Mouse (Mus musculus) heart, embryonic 13.5 days (tissue): ENCODE results near the gene Ccdc155. TPM values are rescaled to one million over a fixed set of nuclear protein-coding genes. Genes with fewer than 3 reads are reported as not detected.

Source experiments
- ATAC-seq: fragments of 200-750 bp; cut with Nextera tagmentation; 2 replicates; pipeline ENCODE4 v1.8.0; 2017; ENCODE audit warnings: moderate TSS enrichment; ENCODE audit not compliant: insufficient number of reproducible peaks, low FRiP score, low TSS enrichment; ENCODE audit errors: extremely low read depth
- H3K27ac ChIP-seq: fragments of 300-500 bp; sonication (generic); replicated peaks from 2 replicates; pipeline ENCODE4 v1.5.1; 2015; ENCODE audit warnings: moderate library complexity, mild to moderate bottlenecking, inconsistent platforms
- H3K27me3 ChIP-seq: fragments of 300-500 bp; sonication (generic); replicated peaks from 2 replicates; pipeline ENCODE4 v1.6.1; 2015; ENCODE audit warnings: mild to moderate bottlenecking, inconsistent platforms
- H3K36me3 ChIP-seq: fragments of 300-500 bp; sonication (generic); 2 replicates; pipeline ENCODE4 v1.6.1; 2015; ENCODE audit warnings: mild to moderate bottlenecking, inconsistent platforms
- H3K4me1 ChIP-seq: fragments of 300-500 bp; sonication (generic); 2 replicates; pipeline ENCODE4 v1.6.1; 2015; ENCODE audit warnings: inconsistent platforms
- H3K4me2 ChIP-seq: fragments of 300-500 bp; sonication (generic); 2 replicates; pipeline ENCODE4 v1.6.1; 2015; ENCODE audit warnings: inconsistent platforms, mild to moderate bottlenecking, moderate library complexity
- H3K4me3 ChIP-seq: fragments of 300-500 bp; sonication (generic); 2 replicates; pipeline ENCODE4 v1.5.1; 2015; ENCODE audit warnings: moderate library complexity, mild to moderate bottlenecking, inconsistent platforms
- H3K9ac ChIP-seq: fragments of 300-500 bp; sonication (generic); 2 replicates; pipeline ENCODE4 v1.6.1; 2015; ENCODE audit warnings: inconsistent platforms, mild to moderate bottlenecking, moderate library complexity
- H3K9me3 ChIP-seq: fragments of 300-500 bp; sonication (generic); 2 replicates; pipeline ENCODE4 v1.6.1; 2016; ENCODE audit warnings: inconsistent platforms
- WGBS: fragments of 180-500 bp; shearing (Covaris S2); methylation state at CpG from one replicate; pipeline ENCODE4 v1.1.7; 2015; ENCODE audit warnings: mixed read lengths; 5-methylcytosine and 5-hydroxymethylcytosine counted together
- polyA plus RNA-seq: library from polyadenylated mRNA; unstranded; fragments of >200 nt; fragmentation: Nextera tagmentation; extraction: Ambion mirVana; gene quantifications from 2 replicates; pipeline ENCODE4 v1.2.1, GENCODE M21; 2015

Gene Ccdc155
- polyA plus RNA-seq, 1 experiment from 2014 or later = 0.51 TPM

- no peak overlapping the region for H3K4me2 ChIP-seq
- no peak overlapping the region for H3K4me3 ChIP-seq
- no peak overlapping the region for H3K9ac ChIP-seq
- H3K4me1 ChIP-seq = 0 out of 2 replicates have a peak, but pooled peaks cover 3% of the 10 kb centered on the region
- no peak overlapping the region for H3K27ac ChIP-seq
- H3K36me3 ChIP-seq = peaks cover 99% of the 10 kb centered on the region
- no peak for ATAC-seq
- no peaks in the 10 kb centered on the region for H3K9me3 ChIP-seq
- H3K27me3 ChIP-seq = no peaks in the 10 kb centered on the region
- 84% methylated on average over 7 of the region's 7 CpGs for WGBS
Observed at GRCm38 (mm10) chr7:45224826-45225225, 20.1 kb upstream of the Ccdc155 start.

GRCm38 (mm10) chr7:45221680-45222079 lies 17.0 kb upstream of the Ccdc155 start:
- Histone ChIP-seq H3K9ac (no peak overlapping the region), H3K4me3 (no peak overlapping the region), H3K27me3 (no peaks in the 10 kb centered on the region), H3K4me2 (no peak overlapping the region), H3K9me3 (no peaks in the 10 kb centered on the region), H3K4me1 (peaks cover 31% of the 10 kb centered on the region), H3K27ac (no peak overlapping the region), H3K36me3 (peaks cover 97% of the 10 kb centered on the region)
- WGBS = 79% methylated on average over 2 of the region's 2 CpGs
- no peak for ATAC-seq

- 1% methylated on average over 13 of the region's 13 CpGs for WGBS
- Histone ChIP-seq H3K4me3 (peak overlapping the region; percentile 90), H3K4me1 (peaks cover 38% of the 10 kb centered on the region), H3K9ac (peak overlapping the region; percentile 99), H3K36me3 (peaks cover 46% of the 10 kb centered on the region), H3K27ac (peak overlapping the region; percentile 96), H3K4me2 (peak overlapping the region; percentile 83), H3K9me3 (no peaks in the 10 kb centered on the region), H3K27me3 (peaks cover 14% of the 10 kb centered on the region)
- peak; percentile 67; the same call in 1 of the 2 replicates for ATAC-seq
Observed at GRCm38 (mm10) chr7:45216442-45217183, 11.9 kb upstream of the Ccdc155 start.

- H3K9me3 ChIP-seq = no peaks in the 10 kb centered on the region
- WGBS = 1% methylated on average over 55 of the region's 55 CpGs
- peaks cover 21% of the 10 kb centered on the region for H3K27me3 ChIP-seq
- H3K9ac ChIP-seq = peak within 1 kb of the TSS; percentile 99
- H3K4me1 ChIP-seq = peaks cover 45% of the 10 kb centered on the region
- peak within 1 kb of the TSS; percentile 83 for H3K4me2 ChIP-seq
- ATAC-seq = peak; percentile 35; the same call in 1 of the 2 replicates
- H3K4me3 ChIP-seq = peak within 1 kb of the TSS; percentile 90
- peak within 1 kb of the TSS; percentile 96 for H3K27ac ChIP-seq
- H3K36me3 ChIP-seq = peaks cover 39% of the 10 kb centered on the region
Observed at GRCm38 (mm10) chr7:45215673-45216441, 11.2 kb upstream of the Ccdc155 start, which contains the start of gene Tead2. Gene Tead2, plus strand, starts transcription at chr7:45215753.

GRCm38 (mm10) chr7:45213708-45214107 lies 9.0 kb upstream of the Ccdc155 start:
- Histone ChIP-seq H3K36me3 (peaks cover 17% of the 10 kb centered on the region), H3K4me3 (no peak overlapping the region), H3K27ac (0 out of 2 replicates have a peak overlapping the region, but pooled peaks have one; percentile 1), H3K4me1 (peaks cover 32% of the 10 kb centered on the region), H3K9me3 (no peaks in the 10 kb centered on the region), H3K9ac (no peak overlapping the region; the same call in 1 of the 2 replicates), H3K4me2 (no peak overlapping the region), H3K27me3 (peaks cover 33% of the 10 kb centered on the region)
- ATAC-seq = no peak
- 68% methylated on average over 5 of the region's 5 CpGs for WGBS

GRCm38 (mm10) chr7:45212356-45212755 lies 7.7 kb upstream of the Ccdc155 start:
- Histone ChIP-seq H3K9me3 (0 out of 2 replicates have a peak, but pooled peaks cover 3% of the 10 kb centered on the region), H3K9ac (no peak overlapping the region), H3K4me2 (no peak overlapping the region), H3K4me3 (no peak overlapping the region), H3K27me3 (peaks cover 36% of the 10 kb centered on the region), H3K36me3 (peaks cover 4% of the 10 kb centered on the region; the same call in 1 of the 2 replicates), H3K4me1 (peaks cover 20% of the 10 kb centered on the region), H3K27ac (no peak overlapping the region)
- WGBS = 64% methylated on average over 7 of the region's 7 CpGs
- no peak for ATAC-seq

GRCm38 (mm10) chr7:45211851-45212251 lies 7.2 kb upstream of the Ccdc155 start, which contains the start of gene Dkkl1:
Gene Dkkl1, minus strand, starts transcription at chr7:45212147.
- peak within 1 kb of the TSS; percentile 29 for H3K4me3 ChIP-seq
- WGBS = 6% methylated on average over 17 of the region's 17 CpGs
- peaks cover 36% of the 10 kb centered on the region for H3K27me3 ChIP-seq
- H3K4me1 ChIP-seq = peaks cover 15% of the 10 kb centered on the region
- no peaks in the 10 kb centered on the region for H3K36me3 ChIP-seq
- no peak within 1 kb of the TSS for H3K27ac ChIP-seq
- 0 out of 2 replicates have a peak, but pooled peaks cover 3% of the 10 kb centered on the region for H3K9me3 ChIP-seq
- ATAC-seq = no peak
- H3K4me2 ChIP-seq = peak within 1 kb of the TSS; percentile 59
- H3K9ac ChIP-seq = peak within 1 kb of the TSS; percentile 40; the same call in 1 of the 2 replicates

- no peak for ATAC-seq
- 40% methylated on average over 10 of the region's 10 CpGs for WGBS
- Histone ChIP-seq H3K9me3 (0 out of 2 replicates have a peak, but pooled peaks cover 3% of the 10 kb centered on the region), H3K4me3 (0 out of 2 replicates have a peak overlapping the region, but pooled peaks have one; percentile 29), H3K4me2 (0 out of 2 replicates have a peak overlapping the region, but pooled peaks have one; percentile 59), H3K27me3 (peaks cover 36% of the 10 kb centered on the region), H3K27ac (no peak overlapping the region), H3K9ac (no peak overlapping the region), H3K4me1 (peaks cover 13% of the 10 kb centered on the region), H3K36me3 (no peaks in the 10 kb centered on the region)
Observed at GRCm38 (mm10) chr7:45211070-45211469, 6.4 kb upstream of the Ccdc155 start.

GRCm38 (mm10) chr7:45208260-45208659 lies 3.6 kb upstream of the Ccdc155 start:
- Histone ChIP-seq H3K9me3 (0 out of 2 replicates have a peak, but pooled peaks cover 3% of the 10 kb centered on the region), H3K27ac (no peak overlapping the region), H3K4me1 (peaks cover 17% of the 10 kb centered on the region), H3K9ac (no peak overlapping the region), H3K27me3 (peaks cover 36% of the 10 kb centered on the region), H3K4me2 (no peak overlapping the region), H3K4me3 (no peak overlapping the region), H3K36me3 (no peaks in the 10 kb centered on the region)
- WGBS = 70% methylated on average over 6 of the region's 6 CpGs
- ATAC-seq = no peak

GRCm38 (mm10) chr7:45202654-45203053 lies 2.0 kb downstream of the Ccdc155 start:
- H3K27ac ChIP-seq = peak overlapping the region; percentile 66
- H3K9ac ChIP-seq = peak overlapping the region; percentile 62
- WGBS = 15% methylated on average over 9 of the region's 10 CpGs
- H3K4me1 ChIP-seq = peaks cover 11% of the 10 kb centered on the region; the same call in 1 of the 2 replicates
- peaks cover 17% of the 10 kb centered on the region; the same call in 1 of the 2 replicates for H3K27me3 ChIP-seq
- no peak overlapping the region for H3K4me3 ChIP-seq
- no peak for ATAC-seq
- H3K36me3 ChIP-seq = no peaks in the 10 kb centered on the region
- H3K9me3 ChIP-seq = no peaks in the 10 kb centered on the region
- H3K4me2 ChIP-seq = no peak overlapping the region

- peaks cover 23% of the 10 kb centered on the region for H3K4me1 ChIP-seq
- H3K9me3 ChIP-seq = no peaks in the 10 kb centered on the region
- no peak overlapping the region for H3K27ac ChIP-seq
- no peak overlapping the region for H3K4me2 ChIP-seq
- H3K27me3 ChIP-seq = peaks cover 23% of the 10 kb centered on the region
- whole genome bisulfite sequencing = 72% methylated on average over 11 of the region's 11 CpGs
- H3K36me3 ChIP-seq = no peaks in the 10 kb centered on the region
- H3K4me3 ChIP-seq = no peak overlapping the region
- H3K9ac ChIP-seq = no peak overlapping the region
- no peak for ATAC-seq
Observed at GRCm38 (mm10) chr7:45198961-45199360, 5.7 kb downstream of the Ccdc155 start.
